Mouse (Mus musculus): ENCODE results near the gene Tnf.

DNA sequence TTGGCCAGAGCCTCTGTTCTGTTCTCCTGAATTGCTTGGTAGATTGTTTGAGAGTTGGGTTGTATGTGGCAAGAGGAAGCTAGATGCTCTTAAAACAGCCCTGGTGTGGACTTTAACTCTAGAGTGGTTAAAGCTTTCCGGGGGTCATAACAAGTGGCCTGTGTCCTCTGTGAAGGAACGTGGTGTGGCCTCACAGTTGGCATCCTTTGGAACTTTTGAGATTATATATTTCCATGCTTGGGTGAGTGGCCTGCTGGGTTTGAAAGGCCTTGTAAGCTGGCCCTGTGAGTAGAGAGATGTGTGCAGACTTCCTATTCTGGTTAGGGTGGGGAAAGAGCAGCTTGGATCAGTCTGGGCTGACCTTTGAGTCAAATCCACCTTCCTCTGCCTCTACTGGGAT lies 43.2 kb upstream of the Tnf start:
- TF ChIP-seq CTCF (IDR thresholded peaks at IDR 0.05; ENCODE audit: insufficient read depth, low read depth, low read length): no peak
- TF ChIP-seq POLR2A (IDR thresholded peaks at IDR 0.05; ENCODE audit: insufficient read depth, low read depth, low read length): no peak

Data from olfactory bulb, adult 2 months (tissue).